Mouse (Mus musculus): ENCODE measurements around the gene Gm20388. TPM values are rescaled to one million over a fixed set of nuclear protein-coding genes. Genes with fewer than 3 reads are reported as not detected.

Gm20388 gene
- polyA plus RNA-seq, 1 experiment from 2014 or later: 12.4 TPM

- Histone ChIP-seq H3K36me3 (ENCODE audit: control insufficient read depth, insufficient read depth, low read length) (no peaks in the 10 kb centered on the region), H3K9me3 (ENCODE audit: control insufficient read depth, low read length) (no peaks in the 10 kb centered on the region), H3K4me2 (ENCODE audit: low read length) (no peak overlapping the region), H3K4me1 (ENCODE audit: control insufficient read depth, insufficient read depth, low read depth, low read length) (peaks cover 26% of the 10 kb centered on the region), H3K27me3 (replicated peaks; ENCODE audit: control insufficient read depth, insufficient read depth, low read length) (no peaks in the 10 kb centered on the region), H3K4me3 (ENCODE audit: low read length) (no peak overlapping the region), H3K27ac (ENCODE audit: low read depth, low read length) (peak overlapping the region; percentile 72), H3K9ac (ENCODE audit: low read depth, low read length) (peak overlapping the region; percentile 49)
- ATAC-seq: no peak
- WGBS: 33% methylated on average over 25 of the region's 25 CpGs
Observed at GRCm38 (mm10) chr8:120476711-120477575, 566.3 kb downstream of the Gm20388 start.

- Histone ChIP-seq H3K27me3 (replicated peaks; ENCODE audit: control insufficient read depth, insufficient read depth, low read length) (no peaks in the 10 kb centered on the region), H3K36me3 (ENCODE audit: control insufficient read depth, insufficient read depth, low read length) (no peaks in the 10 kb centered on the region), H3K9me3 (ENCODE audit: control insufficient read depth, low read length) (no peaks in the 10 kb centered on the region), H3K4me1 (ENCODE audit: control insufficient read depth, insufficient read depth, low read depth, low read length) (peaks cover 17% of the 10 kb centered on the region), H3K9ac (ENCODE audit: low read depth, low read length) (no peak overlapping the region), H3K4me2 (ENCODE audit: low read length) (no peak overlapping the region), H3K27ac (ENCODE audit: low read depth, low read length) (no peak overlapping the region), H3K4me3 (ENCODE audit: low read length) (no peak overlapping the region)
- ATAC-seq: no peak
- WGBS: 89% methylated on average over 11 of the region's 11 CpGs
Observed at GRCm38 (mm10) chr8:120478754-120479153, 568.1 kb downstream of the Gm20388 start.

DNA sequence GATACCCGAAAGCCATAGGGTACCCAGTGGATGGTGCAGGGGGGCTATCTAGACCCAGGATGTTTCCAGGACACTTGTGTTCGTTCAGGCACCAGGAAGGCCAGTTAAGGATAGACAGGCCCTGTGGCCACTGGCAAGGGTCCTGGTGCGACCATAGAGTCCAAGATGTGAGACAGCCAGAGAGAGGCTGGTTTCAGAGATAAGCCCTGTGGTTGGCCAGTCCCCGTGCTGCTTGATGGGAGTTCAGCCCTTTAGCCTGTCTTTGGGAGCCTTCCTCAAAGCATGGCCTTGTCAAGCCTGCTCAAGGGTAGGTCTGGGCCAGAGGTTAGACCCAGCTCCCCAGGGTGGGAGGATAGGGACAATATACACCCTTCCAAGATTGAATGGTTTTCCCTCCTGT is 569.0 kb downstream of the Gm20388 start:
- Histone ChIP-seq H3K9ac (ENCODE audit: low read depth, low read length) (no peak overlapping the region), H3K27ac (ENCODE audit: low read depth, low read length) (no peak overlapping the region), H3K9me3 (ENCODE audit: control insufficient read depth, low read length) (no peaks in the 10 kb centered on the region), H3K36me3 (ENCODE audit: control insufficient read depth, insufficient read depth, low read length) (no peaks in the 10 kb centered on the region), H3K4me3 (ENCODE audit: low read length) (no peak overlapping the region), H3K4me2 (ENCODE audit: low read length) (no peak overlapping the region), H3K4me1 (ENCODE audit: control insufficient read depth, insufficient read depth, low read depth, low read length) (peaks cover 26% of the 10 kb centered on the region), H3K27me3 (replicated peaks; ENCODE audit: control insufficient read depth, insufficient read depth, low read length) (no peaks in the 10 kb centered on the region)
- WGBS: 90% methylated on average over 4 of the region's 4 CpGs
- no peak for ATAC-seq

- Histone ChIP-seq H3K36me3 (ENCODE audit: control insufficient read depth, insufficient read depth, low read length) (no peaks in the 10 kb centered on the region), H3K4me2 (ENCODE audit: low read length) (no peak overlapping the region), H3K4me3 (ENCODE audit: low read length) (no peak overlapping the region), H3K9me3 (ENCODE audit: control insufficient read depth, low read length) (no peaks in the 10 kb centered on the region), H3K27me3 (replicated peaks; ENCODE audit: control insufficient read depth, insufficient read depth, low read length) (no peaks in the 10 kb centered on the region), H3K4me1 (ENCODE audit: control insufficient read depth, insufficient read depth, low read depth, low read length) (peaks cover 35% of the 10 kb centered on the region), H3K27ac (ENCODE audit: low read depth, low read length) (no peak overlapping the region), H3K9ac (ENCODE audit: low read depth, low read length) (no peak overlapping the region)
- 77% methylated on average over 9 of the region's 9 CpGs for WGBS
- ATAC-seq: no peak
Observed at GRCm38 (mm10) chr8:120482015-120482689, 571.5 kb downstream of the Gm20388 start.

DNA sequence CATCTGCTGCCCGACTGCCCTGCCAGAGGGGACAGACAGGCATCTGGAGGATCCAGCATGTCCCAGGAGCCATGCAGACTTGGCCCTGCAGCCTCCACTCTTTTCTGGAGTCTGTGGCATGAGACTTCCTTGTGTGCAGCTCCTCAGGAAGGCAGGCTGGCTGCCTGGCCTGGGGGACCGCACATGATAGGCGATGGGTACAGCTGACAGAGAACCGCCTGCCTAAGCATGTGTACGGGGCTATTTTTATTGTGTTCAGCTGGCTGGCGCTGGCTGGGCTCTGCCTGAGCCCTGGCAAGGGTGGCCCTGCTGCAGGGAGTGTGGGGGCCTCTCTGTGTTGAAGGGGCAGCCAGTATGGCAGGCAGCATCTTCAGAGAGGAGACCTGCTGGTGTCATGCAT is 573.8 kb downstream of the Gm20388 start:
- Histone ChIP-seq H3K4me3 (ENCODE audit: low read length) (no peak overlapping the region), H3K4me1 (ENCODE audit: control insufficient read depth, insufficient read depth, low read depth, low read length) (peaks cover 32% of the 10 kb centered on the region), H3K27me3 (replicated peaks; ENCODE audit: control insufficient read depth, insufficient read depth, low read length) (no peaks in the 10 kb centered on the region), H3K36me3 (ENCODE audit: control insufficient read depth, insufficient read depth, low read length) (no peaks in the 10 kb centered on the region), H3K27ac (ENCODE audit: low read depth, low read length) (peak overlapping the region; percentile 67), H3K9ac (ENCODE audit: low read depth, low read length) (peak overlapping the region; percentile 45), H3K9me3 (ENCODE audit: control insufficient read depth, low read length) (no peaks in the 10 kb centered on the region), H3K4me2 (ENCODE audit: low read length) (no peak overlapping the region)
- WGBS: 20% methylated on average over 6 of the region's 6 CpGs
- ATAC-seq: no peak

GRCm38 (mm10) chr8:120485116-120485515 is 574.5 kb downstream of the Gm20388 start:
- WGBS: 27% methylated on average over 5 of the region's 6 CpGs
- H3K4me1 ChIP-seq (ENCODE audit: control insufficient read depth, insufficient read depth, low read depth, low read length): peaks cover 35% of the 10 kb centered on the region
- peak overlapping the region; percentile 67 for H3K27ac ChIP-seq (ENCODE audit: low read depth, low read length)
- no peak overlapping the region; the same call in 1 of the 2 replicates for H3K9ac ChIP-seq (ENCODE audit: low read depth, low read length)
- no peak overlapping the region for H3K4me2 ChIP-seq (ENCODE audit: low read length)
- H3K9me3 ChIP-seq (ENCODE audit: control insufficient read depth, low read length): no peaks in the 10 kb centered on the region
- ATAC-seq: peak; percentile 46
- H3K27me3 ChIP-seq (replicated peaks; ENCODE audit: control insufficient read depth, insufficient read depth, low read length): no peaks in the 10 kb centered on the region
- no peak overlapping the region for H3K4me3 ChIP-seq (ENCODE audit: low read length)
- H3K36me3 ChIP-seq (ENCODE audit: control insufficient read depth, insufficient read depth, low read length): no peaks in the 10 kb centered on the region

GRCm38 (mm10) chr8:120485551-120486476 is 575.2 kb downstream of the Gm20388 start:
- H3K27ac ChIP-seq (ENCODE audit: low read depth, low read length): peak overlapping the region; percentile 100
- WGBS: 21% methylated on average over 21 of the region's 21 CpGs
- H3K4me2 ChIP-seq (ENCODE audit: low read length): peak overlapping the region; percentile 94
- H3K27me3 ChIP-seq (replicated peaks; ENCODE audit: control insufficient read depth, insufficient read depth, low read length): no peaks in the 10 kb centered on the region
- peak; percentile 8; the same call in 1 of the 2 replicates for ATAC-seq
- peak overlapping the region; percentile 88 for H3K9ac ChIP-seq (ENCODE audit: low read depth, low read length)
- peaks cover 42% of the 10 kb centered on the region for H3K4me1 ChIP-seq (ENCODE audit: control insufficient read depth, insufficient read depth, low read depth, low read length)
- H3K4me3 ChIP-seq (ENCODE audit: low read length): peak overlapping the region; percentile 83
- H3K36me3 ChIP-seq (ENCODE audit: control insufficient read depth, insufficient read depth, low read length): no peaks in the 10 kb centered on the region
- H3K9me3 ChIP-seq (ENCODE audit: control insufficient read depth, low read length): no peaks in the 10 kb centered on the region

DNA sequence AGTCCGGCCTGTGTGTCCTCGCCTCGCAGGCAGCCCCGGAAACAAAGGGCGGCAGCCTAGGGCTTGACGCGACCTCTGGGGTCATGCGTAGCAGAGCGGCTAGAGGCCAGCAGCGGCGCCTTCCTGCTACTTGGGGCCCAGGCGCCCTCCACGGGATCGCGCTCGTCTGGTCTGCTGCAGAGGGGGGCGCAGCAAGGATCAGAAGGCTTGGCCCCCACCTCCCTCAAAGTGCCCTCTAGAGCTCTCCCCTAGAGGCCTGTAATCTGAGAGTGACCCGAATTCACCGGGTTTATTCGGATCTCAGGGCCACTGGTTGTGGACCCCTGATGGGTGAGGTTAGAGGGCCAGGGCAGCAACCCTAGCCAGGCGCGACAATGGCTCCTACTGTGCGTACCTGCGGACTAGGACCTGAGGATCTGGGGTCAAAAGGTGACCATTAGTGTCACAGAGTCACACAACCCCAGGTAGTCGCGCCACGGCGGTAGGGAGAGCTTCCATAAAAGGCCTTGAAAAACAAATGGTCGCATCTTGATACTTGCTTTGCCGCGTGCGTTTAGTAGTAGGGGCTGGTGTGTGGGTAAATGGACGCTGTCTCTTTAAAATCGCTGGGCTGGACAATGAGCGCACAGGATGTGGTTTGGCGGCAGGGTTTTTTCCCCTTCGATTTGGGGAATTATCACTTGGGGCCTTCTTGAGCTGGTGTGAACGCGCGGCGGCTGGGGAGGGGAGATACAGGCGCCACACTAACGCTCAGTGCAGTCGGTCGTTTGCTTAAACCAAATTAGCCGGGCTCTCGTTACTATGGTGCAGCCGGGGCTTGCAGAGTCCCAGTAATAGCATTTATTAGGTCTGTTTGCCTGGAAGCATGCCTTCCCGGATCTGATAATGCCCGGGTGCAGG is 576.1 kb downstream of the Gm20388 start:
- peak overlapping the region; percentile 100 for H3K27ac ChIP-seq (ENCODE audit: low read depth, low read length)
- H3K36me3 ChIP-seq (ENCODE audit: control insufficient read depth, insufficient read depth, low read length): no peaks in the 10 kb centered on the region
- no peaks in the 10 kb centered on the region for H3K9me3 ChIP-seq (ENCODE audit: control insufficient read depth, low read length)
- peak overlapping the region; percentile 83 for H3K4me3 ChIP-seq (ENCODE audit: low read length)
- ATAC-seq: peak; percentile 16
- peak overlapping the region; percentile 94 for H3K4me2 ChIP-seq (ENCODE audit: low read length)
- peak overlapping the region; percentile 88 for H3K9ac ChIP-seq (ENCODE audit: low read depth, low read length)
- peaks cover 51% of the 10 kb centered on the region for H3K4me1 ChIP-seq (ENCODE audit: control insufficient read depth, insufficient read depth, low read depth, low read length)
- H3K27me3 ChIP-seq (replicated peaks; ENCODE audit: control insufficient read depth, insufficient read depth, low read length): no peaks in the 10 kb centered on the region
- 1% methylated on average over 49 of the region's 50 CpGs for WGBS
